Mouse (Mus musculus): ENCODE results near the gene Jmjd1c. TPM values are rescaled to one million over a fixed set of nuclear protein-coding genes. Genes with fewer than 3 reads are reported as not detected.

Jmjd1c gene
- polyA plus RNA-seq, 1 experiment from 2014 or later, result 40.8 TPM

- Histone ChIP-seq H3K4me1 (replicated peaks; ENCODE audit: insufficient read depth, low read length) (no peaks in the 10 kb centered on the region), H3K36me3 (ENCODE audit: insufficient read depth, low read length) (no peaks in the 10 kb centered on the region), H3K27me3 (ENCODE audit: insufficient read depth, low read length) (no peaks in the 10 kb centered on the region), H3K4me3 (replicated peaks; ENCODE audit: low read depth, low read length) (no peak overlapping the region), H3K4me2 (ENCODE audit: low read length) (no peak overlapping the region), H3K27ac (no peak overlapping the region), H3K9ac (ENCODE audit: low read depth, low read length) (no peak overlapping the region), H3K9me3 (replicated peaks; ENCODE audit: low read length) (no peaks in the 10 kb centered on the region)
- ATAC-seq (replicated peaks; ENCODE audit: low FRiP score, low read depth) (no peak), DNase-seq (ENCODE audit: low spot score) (no peak)
- 38% methylated on average over 2 of the region's 2 CpGs for WGBS
- TF ChIP-seq CTCF (IDR thresholded peaks at IDR 0.05; ENCODE audit: low read depth), result no peak
These were observed 206.4 kb downstream of the Jmjd1c start for GRCm38 (mm10) chr10:67302340-67302739.

Other genes starting within 250 kb of the Jmjd1c start
- 44.7 and 50.9 TPM in 2 replicates for gene Reep3, start 820 bp downstream of the Jmjd1c start, polyA plus RNA-seq (2015; fragmentation: Nextera tagmentation; extraction: Ambion mirVana)
- gene Nrbf2, start 189.2 kb downstream of the Jmjd1c start, polyA plus RNA-seq (2015; fragmentation: Nextera tagmentation; extraction: Ambion mirVana), result 38.1 and 39.4 TPM in 2 replicates